Mouse (Mus musculus) spleen, postnatal 10 days (tissue): ENCODE measurements around the gene Tmem177.

Source experiments
- DNase-seq, 2 experiments: peaks; one replicate each; pipeline ENCODE4 v3.0.0; 2021 to 2022; ENCODE audit warnings: low spot score in 2 of 2

Gene Tmem177

GRCm38 (mm10) chr1:119912953-119913814, at the start of gene Tmem177:
TSS of gene Tmem177 (minus strand) at chr1:119913208.
- peak; percentile 97 to 98 for DNase-seq

GRCm38 (mm10) chr1:119959920-119960319, 46.9 kb upstream of the Tmem177 start:
- DNase-seq, result no peak

GRCm38 (mm10) chr1:119959464-119959863, 46.5 kb upstream of the Tmem177 start:
- no peak for DNase-seq

GRCm38 (mm10) chr1:119957716-119958222, 44.8 kb upstream of the Tmem177 start:
- no peak for DNase-seq

- no peak for DNase-seq
Observed at GRCm38 (mm10) chr1:119954680-119955079, 41.7 kb upstream of the Tmem177 start.

- DNase-seq, result no peak
Observed at GRCm38 (mm10) chr1:119953456-119953855, 40.4 kb upstream of the Tmem177 start.

- DNase-seq, result no peak
Observed at GRCm38 (mm10) chr1:119950086-119950485, 37.1 kb upstream of the Tmem177 start.

GRCm38 (mm10) chr1:119936861-119937260, 23.9 kb upstream of the Tmem177 start:
- DNase-seq, result no peak

- DNase-seq, result no peak
Observed at GRCm38 (mm10) chr1:119931421-119932150, 18.6 kb upstream of the Tmem177 start.

- no peak for DNase-seq
Observed at GRCm38 (mm10) chr1:119929715-119930114, 16.7 kb upstream of the Tmem177 start.

GRCm38 (mm10) chr1:119919299-119919698, 6.3 kb upstream of the Tmem177 start:
- DNase-seq, result peak in 1 of 2 experiments; percentile 40

- DNase-seq, result no peak
Observed at GRCm38 (mm10) chr1:119916823-119917371, 3.9 kb upstream of the Tmem177 start.

GRCm38 (mm10) chr1:119907206-119907748, 5.7 kb downstream of the Tmem177 start:
- DNase-seq, result no peak

GRCm38 (mm10) chr1:119903231-119903620, 9.8 kb downstream of the Tmem177 start:
- DNase-seq, result no peak

GRCm38 (mm10) chr1:119902551-119903230, 10.3 kb downstream of the Tmem177 start:
- no peak for DNase-seq

GRCm38 (mm10) chr1:119899195-119900123, 13.5 kb downstream of the Tmem177 start:
- DNase-seq, result no peak

GRCm38 (mm10) chr1:119894936-119895335, 18.1 kb downstream of the Tmem177 start:
- DNase-seq, result peak; percentile 44 to 76

- no peak for DNase-seq
Observed at GRCm38 (mm10) chr1:119893600-119893999, 19.4 kb downstream of the Tmem177 start.

GRCm38 (mm10) chr1:119892933-119893332, 20.1 kb downstream of the Tmem177 start:
- DNase-seq, result no peak

- no peak for DNase-seq
Observed at GRCm38 (mm10) chr1:119891865-119892264, 21.1 kb downstream of the Tmem177 start.
